Mouse (Mus musculus): ENCODE measurements around the gene Mkks. TPM values are rescaled to one million over a fixed set of nuclear protein-coding genes. Genes with fewer than 3 reads are reported as not detected.
A peak's percentile ranks its signal among the peaks of the same experiment; 100 is the strongest.
"Not testable (repeated sequence)": the region's sequence is repeated elsewhere in the genome, so short reads cannot be mapped to it uniquely, and the experiment has no call there.

The Mkks gene
- polyA plus RNA-seq, 1 experiment from 2014 or later, result 14.2 TPM

- ATAC-seq (ENCODE audit: low FRiP score, low read depth), result no peak
- no peaks in the 10 kb centered on the region for H3K9me3 ChIP-seq
- H3K4me3 ChIP-seq, result no peak overlapping the region
- 81% methylated on average over 2 of the region's 2 CpGs for WGBS
- no peak overlapping the region for H3K9ac ChIP-seq
- no peak overlapping the region for H3K4me2 ChIP-seq (replicated peaks)
- no peaks in the 10 kb centered on the region for H3K36me3 ChIP-seq
- H3K27me3 ChIP-seq (replicated peaks), result no peaks in the 10 kb centered on the region
- no peak overlapping the region for H3K27ac ChIP-seq
- 0 out of 2 replicates have a peak, but pooled peaks cover 4% of the 10 kb centered on the region for H3K4me1 ChIP-seq
Measured at GRCm38 (mm10) chr2:136896131-136896530, 4.9 kb upstream of the Mkks start.

GRCm38 (mm10) chr2:136894494-136894893 is 3.3 kb upstream of the Mkks start:
- Histone ChIP-seq H3K4me1 (0 out of 2 replicates have a peak, but pooled peaks cover 4% of the 10 kb centered on the region), H3K27ac (no peak overlapping the region), H3K9ac (no peak overlapping the region), H3K27me3 (replicated peaks) (no peaks in the 10 kb centered on the region), H3K36me3 (no peaks in the 10 kb centered on the region), H3K9me3 (no peaks in the 10 kb centered on the region), H3K4me3 (no peak overlapping the region), H3K4me2 (replicated peaks) (no peak overlapping the region)
- WGBS, result 66% methylated on average over 2 of the region's 2 CpGs
- ATAC-seq (ENCODE audit: low FRiP score, low read depth), result no peak

GRCm38 (mm10) chr2:136891951-136892371 is 772 bp upstream of the Mkks start:
- under 1% methylated on average over 23 of the region's 23 CpGs for WGBS
- Histone ChIP-seq H3K27me3 (replicated peaks) (no peaks in the 10 kb centered on the region), H3K27ac (0 out of 2 replicates have a peak overlapping the region, but pooled peaks have one; percentile 38), H3K4me3 (peak overlapping the region; percentile 50), H3K36me3 (no peaks in the 10 kb centered on the region), H3K9ac (peak overlapping the region; percentile 57), H3K4me2 (replicated peaks) (peak overlapping the region; percentile 57), H3K9me3 (no peaks in the 10 kb centered on the region), H3K4me1 (0 out of 2 replicates have a peak, but pooled peaks cover 4% of the 10 kb centered on the region)
- ATAC-seq (ENCODE audit: low FRiP score, low read depth), result peak; percentile 82

- not testable (repeated sequence) for H3K4me1 ChIP-seq; H3K9me3 ChIP-seq; H3K36me3 ChIP-seq; H3K27me3 ChIP-seq (replicated peaks)
- H3K9ac ChIP-seq, result peak overlapping the region; percentile 64
- H3K4me3 ChIP-seq, result peak overlapping the region; percentile 62
- H3K27ac ChIP-seq, result peak overlapping the region; percentile 74
- 7% methylated on average over 15 of the region's 15 CpGs for WGBS
- peak; percentile 80 for ATAC-seq (ENCODE audit: low FRiP score, low read depth)
- peak overlapping the region; percentile 53 for H3K4me2 ChIP-seq (replicated peaks)
Measured at GRCm38 (mm10) chr2:136890716-136891067, 497 bp downstream of the Mkks start.

- Histone ChIP-seq H3K4me3 (no peak overlapping the region), H3K9ac (no peak overlapping the region), H3K4me1 (no peaks in the 10 kb centered on the region), H3K27ac (no peak overlapping the region), H3K4me2 (replicated peaks) (no peak overlapping the region), H3K36me3 (peaks cover 15% of the 10 kb centered on the region), H3K9me3 (no peaks in the 10 kb centered on the region), H3K27me3 (replicated peaks) (no peaks in the 10 kb centered on the region)
- WGBS, result 74% methylated on average over 4 of the region's 4 CpGs
- ATAC-seq (ENCODE audit: low FRiP score, low read depth), result no peak
Measured at GRCm38 (mm10) chr2:136886846-136887245, 4.3 kb downstream of the Mkks start.

DNA sequence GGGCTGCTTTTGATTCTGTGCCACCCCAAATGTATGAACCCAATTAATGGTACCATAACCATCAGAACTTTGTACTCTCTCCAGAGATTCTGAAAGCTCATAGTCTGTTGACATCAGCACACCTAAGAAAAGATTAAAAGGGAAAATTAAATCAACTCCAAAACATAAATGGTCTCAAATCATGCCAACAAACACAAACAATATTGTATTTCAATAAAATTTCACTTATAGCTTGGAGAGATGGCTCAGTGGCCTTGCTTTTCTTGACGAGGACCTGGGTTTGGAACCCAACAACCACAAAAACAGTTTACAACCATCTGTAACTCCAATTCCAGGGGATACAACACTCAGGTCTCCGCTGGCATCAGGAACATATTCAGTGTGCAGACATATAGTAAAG is 5.6 kb downstream of the Mkks start, which contains the start of gene AL731706.2:
TSS of gene AL731706.2 (minus strand) at position 101 of the 400 bp plus-strand sequence.
- Histone ChIP-seq H3K27ac (no peak within 1 kb of the TSS), H3K4me1 (no peaks in the 10 kb centered on the region), H3K36me3 (peaks cover 26% of the 10 kb centered on the region), H3K4me2 (replicated peaks) (no peak within 1 kb of the TSS), H3K27me3 (replicated peaks) (no peaks in the 10 kb centered on the region), H3K9me3 (no peaks in the 10 kb centered on the region), H3K4me3 (no peak within 1 kb of the TSS), H3K9ac (no peak within 1 kb of the TSS)
- 95% methylated on average over 2 of the region's 2 CpGs for WGBS
- ATAC-seq (ENCODE audit: low FRiP score, low read depth), result no peak

DNA sequence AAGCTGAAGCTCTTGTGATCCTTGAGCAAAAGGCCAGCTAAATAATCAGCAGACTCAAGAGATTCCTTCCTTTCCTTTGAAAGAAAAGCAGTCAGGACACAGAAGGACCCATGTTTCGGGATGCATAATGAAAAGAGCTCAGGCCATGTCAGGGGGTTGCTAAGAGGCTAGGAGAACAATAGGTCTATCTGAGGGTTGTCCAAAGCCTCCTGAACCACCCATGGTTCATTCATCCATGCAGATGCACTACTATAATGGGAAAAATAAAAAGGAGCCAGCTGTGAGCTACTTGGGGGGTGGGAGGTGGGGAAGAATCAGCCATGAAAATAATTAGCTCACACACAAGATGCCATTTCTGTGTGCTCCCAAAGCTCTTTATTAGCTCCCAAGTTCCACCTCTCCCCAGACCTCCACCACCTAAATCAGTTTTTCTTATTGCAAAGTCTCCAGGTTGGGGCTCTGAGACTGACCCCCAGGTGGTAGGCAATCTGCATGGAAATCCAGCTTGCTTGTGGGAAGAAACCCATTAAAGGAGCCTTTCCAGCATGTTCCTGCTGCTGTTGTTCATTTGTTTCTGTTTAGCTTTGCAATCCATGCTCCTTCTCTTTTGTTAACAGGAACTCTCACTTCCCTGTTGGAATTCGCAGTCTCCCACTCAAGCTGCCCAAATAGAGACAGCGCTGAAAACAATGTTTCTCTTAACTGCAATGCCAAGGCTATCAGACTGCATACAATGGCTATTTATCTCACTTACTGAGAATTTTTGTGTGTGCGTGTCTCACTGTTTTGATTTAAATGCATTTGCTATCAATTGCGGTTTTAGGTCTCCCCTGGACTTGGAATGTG is 36.4 kb downstream of the Mkks start:
- ATAC-seq (ENCODE audit: low FRiP score, low read depth), result peak; percentile 55; the same call in 1 of the 2 replicates
- Histone ChIP-seq H3K27me3 (replicated peaks) (no peaks in the 10 kb centered on the region), H3K4me3 (no peak overlapping the region), H3K4me1 (peaks cover 9% of the 10 kb centered on the region; the same call in 1 of the 2 replicates), H3K4me2 (replicated peaks) (no peak overlapping the region), H3K9ac (no peak overlapping the region), H3K36me3 (no peaks in the 10 kb centered on the region), H3K27ac (no peak overlapping the region), H3K9me3 (no peaks in the 10 kb centered on the region)
- WGBS, result 23% methylated on average over 5 of the region's 5 CpGs

- Histone ChIP-seq H3K9ac (no peak overlapping the region), H3K27me3 (replicated peaks) (no peaks in the 10 kb centered on the region), H3K36me3 (no peaks in the 10 kb centered on the region), H3K4me2 (replicated peaks) (no peak overlapping the region), H3K9me3 (no peaks in the 10 kb centered on the region), H3K4me1 (peaks cover 9% of the 10 kb centered on the region; the same call in 1 of the 2 replicates), H3K27ac (no peak overlapping the region), H3K4me3 (no peak overlapping the region)
- WGBS, result 74% methylated on average over 3 of the region's 3 CpGs
- ATAC-seq (ENCODE audit: low FRiP score, low read depth), result no peak
Measured at GRCm38 (mm10) chr2:136850366-136850765, 40.8 kb downstream of the Mkks start.

GRCm38 (mm10) chr2:136837994-136838393 is 53.2 kb downstream of the Mkks start:
- no peak for ATAC-seq (ENCODE audit: low FRiP score, low read depth)
- 45% methylated on average over 1 of the region's 1 CpGs for WGBS

DNA sequence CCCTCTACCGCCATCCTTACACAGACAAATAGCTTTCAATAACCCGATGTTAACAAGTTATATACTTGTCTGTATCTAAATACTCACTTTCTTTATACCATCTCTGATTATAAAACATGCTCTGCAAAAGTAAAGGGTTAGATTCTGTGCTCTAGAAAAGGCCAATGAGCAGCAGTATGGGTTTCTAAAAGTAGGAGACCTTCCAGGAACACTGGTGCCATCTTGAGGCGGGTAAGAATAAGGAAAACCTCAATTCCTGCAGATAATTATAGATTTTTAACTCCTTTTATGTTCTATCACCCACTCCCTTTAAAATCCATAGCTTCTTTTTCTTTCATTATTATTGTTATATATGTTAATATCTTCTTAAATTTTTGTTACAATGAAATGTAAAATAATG is 55.3 kb downstream of the Mkks start:
- WGBS, result 73% methylated on average over 3 of the region's 3 CpGs

More at GRCm38 (mm10) chr2:136837994-136838393, 53.2 kb downstream of the Mkks start:
- Histone ChIP-seq H3K9ac (no peak overlapping the region), H3K27ac (no peak overlapping the region), H3K4me1 (no peaks in the 10 kb centered on the region), H3K9me3 (no peaks in the 10 kb centered on the region), H3K27me3 (replicated peaks) (no peaks in the 10 kb centered on the region), H3K4me3 (no peak overlapping the region), H3K36me3 (no peaks in the 10 kb centered on the region), H3K4me2 (replicated peaks) (no peak overlapping the region)

DNA sequence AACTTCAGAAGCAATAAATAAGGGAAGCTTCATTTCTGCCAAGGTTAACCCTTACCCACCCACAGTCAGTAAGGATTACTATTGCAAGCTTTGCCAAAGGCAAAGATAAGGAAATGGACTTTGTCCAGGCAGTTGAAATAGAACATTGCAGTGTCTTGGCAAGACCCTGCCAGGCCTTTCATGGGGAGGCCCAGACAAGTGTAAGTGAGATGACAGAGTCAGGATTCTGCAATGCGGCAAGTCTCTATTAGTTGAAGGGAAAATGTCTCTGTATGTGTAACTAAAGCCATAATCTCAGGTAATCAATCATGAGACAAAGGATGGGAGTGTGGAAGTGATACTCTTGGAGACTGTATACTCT is 56.5 kb downstream of the Mkks start:
- no peak overlapping the region for H3K4me2 ChIP-seq (replicated peaks)
- no peak for ATAC-seq (ENCODE audit: low FRiP score, low read depth)
- no peak overlapping the region for H3K4me3 ChIP-seq
- H3K9ac ChIP-seq, result no peak overlapping the region
- H3K27ac ChIP-seq, result no peak overlapping the region
- no peaks in the 10 kb centered on the region for H3K9me3 ChIP-seq
- no peaks in the 10 kb centered on the region for H3K36me3 ChIP-seq
- H3K27me3 ChIP-seq (replicated peaks), result no peaks in the 10 kb centered on the region
- no peaks in the 10 kb centered on the region for H3K4me1 ChIP-seq
- 89% methylated on average over 1 of the region's 1 CpGs for WGBS

More for the DNA sequence above, 55.3 kb downstream of the Mkks start:
- H3K36me3 ChIP-seq, result no peaks in the 10 kb centered on the region
- no peak overlapping the region for H3K9ac ChIP-seq
- H3K9me3 ChIP-seq, result no peaks in the 10 kb centered on the region
- H3K27ac ChIP-seq, result no peak overlapping the region
- no peak overlapping the region for H3K4me3 ChIP-seq
- H3K4me2 ChIP-seq (replicated peaks), result no peak overlapping the region
- no peaks in the 10 kb centered on the region for H3K4me1 ChIP-seq
- no peak for ATAC-seq (ENCODE audit: low FRiP score, low read depth)
- H3K27me3 ChIP-seq (replicated peaks), result no peaks in the 10 kb centered on the region

- no peak overlapping the region for H3K27ac ChIP-seq
- no peaks in the 10 kb centered on the region for H3K4me1 ChIP-seq
- H3K36me3 ChIP-seq, result no peaks in the 10 kb centered on the region
- ATAC-seq (ENCODE audit: low FRiP score, low read depth), result no peak
- no peak overlapping the region for H3K9ac ChIP-seq
- no peaks in the 10 kb centered on the region for H3K27me3 ChIP-seq (replicated peaks)
- no peak overlapping the region for H3K4me3 ChIP-seq
- no peak overlapping the region for H3K4me2 ChIP-seq (replicated peaks)
- H3K9me3 ChIP-seq, result no peaks in the 10 kb centered on the region
- 84% methylated on average over 3 of the region's 3 CpGs for WGBS
Measured at GRCm38 (mm10) chr2:136833976-136834714, 57.0 kb downstream of the Mkks start.

Measured in neural tube, embryonic 12.5 days (tissue).